Mouse (Mus musculus): ENCODE measurements at regions not wholly inside any gene's neighbourhood (a gene's known extent, or its start where the extent isn't known, plus 50 kb on each side); places are given as distances from the start of the nearest gene placed in this dataset.

DNA sequence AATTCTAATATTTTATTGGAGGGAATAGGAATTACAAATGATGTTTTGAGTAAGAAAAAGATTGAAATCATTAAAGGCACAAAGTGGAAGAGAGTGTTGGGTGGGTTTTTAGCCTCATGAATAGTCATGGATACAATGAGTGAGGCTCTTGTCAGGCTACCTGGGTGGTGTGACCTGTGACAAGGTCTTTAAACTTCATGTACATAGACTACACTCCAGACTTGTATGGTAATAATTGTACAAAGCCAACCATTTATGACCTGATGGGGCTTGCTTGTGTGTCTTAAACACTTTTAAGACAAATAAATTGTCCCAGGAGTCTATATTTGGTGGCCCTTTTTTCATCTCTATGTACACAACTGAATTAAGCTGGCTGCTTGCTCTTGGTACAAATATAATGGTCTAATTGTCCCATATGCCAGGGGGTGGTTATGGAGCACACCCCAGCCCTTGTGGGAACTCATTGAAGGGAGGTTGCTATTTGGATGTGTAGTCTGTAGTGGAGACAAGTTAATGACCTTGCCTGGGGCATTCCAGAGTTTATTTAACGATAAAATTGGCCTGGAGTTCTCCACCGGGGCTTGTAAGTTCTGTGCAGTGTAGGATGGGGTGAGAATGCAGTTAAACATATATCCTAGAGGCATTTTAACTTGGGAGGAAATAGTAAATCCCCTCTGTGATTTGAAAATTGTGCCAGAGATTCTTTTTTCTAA is 93.4 kb downstream of the Qpct start:
- no peak for TF ChIP-seq MAFK (IDR thresholded peaks at IDR 0.05; ENCODE audit: insufficient read depth, low read depth, low read length)
- TF ChIP-seq HCFC1 (IDR thresholded peaks at IDR 0.05; ENCODE audit: borderline replicate concordance, insufficient read depth, low read length): no peak
